Mouse (Mus musculus) intestine, embryonic 16.5 days (tissue): ENCODE measurements around the gene Dera. TPM values are rescaled to one million over a fixed set of nuclear protein-coding genes. Genes with fewer than 3 reads are reported as not detected.
A peak's percentile ranks its signal among the peaks of the same experiment; 100 is the strongest.

Source experiments
- ATAC-seq: fragments of 200-750 bp; cut with Nextera tagmentation; 2 replicates; pipeline ENCODE4 v1.8.0; 2017; ENCODE audit warnings: moderate TSS enrichment, moderate library complexity
- H3K27ac ChIP-seq: fragments of 300-500 bp; sonication (generic); 2 replicates; pipeline ENCODE4 v1.5.1; 2014; ENCODE audit warnings: mild to moderate bottlenecking, low read length
- H3K27me3 ChIP-seq: fragments of 300-500 bp; sonication (generic); replicated peaks from 2 replicates; pipeline ENCODE4 v1.6.1; 2014; ENCODE audit warnings: low read length, control low read depth, mixed read lengths; ENCODE audit not compliant: control insufficient read depth, insufficient read depth
- H3K36me3 ChIP-seq: fragments of 300-500 bp; sonication (generic); 2 replicates; pipeline ENCODE4 v1.6.1; 2014; ENCODE audit warnings: low read length, control low read depth; ENCODE audit not compliant: control insufficient read depth, insufficient read depth
- H3K4me1 ChIP-seq: fragments of 300-500 bp; sonication (generic); 2 replicates; pipeline ENCODE4 v1.6.1; 2014; ENCODE audit warnings: low read length, control low read depth, mixed read lengths; ENCODE audit not compliant: control insufficient read depth, insufficient read depth
- H3K4me2 ChIP-seq: fragments of 300-500 bp; sonication (generic); 2 replicates; pipeline ENCODE4 v1.6.1; 2014; ENCODE audit warnings: low read depth, low read length, control low read depth
- H3K4me3 ChIP-seq: fragments of 300-500 bp; sonication (generic); 2 replicates; pipeline ENCODE4 v1.5.1; 2014; ENCODE audit warnings: mild to moderate bottlenecking, low read length
- H3K9ac ChIP-seq: fragments of 300-500 bp; sonication (generic); 2 replicates; pipeline ENCODE4 v1.6.1; 2014; ENCODE audit warnings: low read depth, low read length
- H3K9me3 ChIP-seq: fragments of 300-500 bp; sonication (generic); 2 replicates; pipeline ENCODE4 v1.6.1; 2016; ENCODE audit warnings: low read length, control low read depth; ENCODE audit not compliant: control insufficient read depth
- WGBS: fragments of 180-500 bp; shearing (Covaris S2); extraction: QIAGEN DNeasy Blood & Tissue Kit; methylation state at CpG from one replicate; pipeline ENCODE4 v1.1.7; 2014; 5-methylcytosine and 5-hydroxymethylcytosine counted together
- polyA plus RNA-seq: library from polyadenylated mRNA; unstranded; fragments of >200 nt; fragmentation: Nextera tagmentation; extraction: Ambion mirVana; gene quantifications from 2 replicates; pipeline ENCODE4 v1.2.1, GENCODE M21; 2015

Dera gene
- polyA plus RNA-seq, 1 experiment from 2014 or later, result 124 TPM

- Histone ChIP-seq H3K9ac (no peak overlapping the region), H3K36me3 (no peaks in the 10 kb centered on the region), H3K9me3 (no peaks in the 10 kb centered on the region), H3K27me3 (0 out of 2 replicates have a peak, but pooled peaks cover 3% of the 10 kb centered on the region), H3K4me3 (no peak overlapping the region), H3K27ac (no peak overlapping the region), H3K4me1 (no peaks in the 10 kb centered on the region), H3K4me2 (no peak overlapping the region)
- ATAC-seq, result peak; percentile 48; the same call in 1 of the 2 replicates
- WGBS, result 6% methylated on average over 4 of the region's 4 CpGs
These were observed 30.4 kb upstream of the Dera start for GRCm38 (mm10) chr6:137723898-137724297.

GRCm38 (mm10) chr6:137734460-137734845 lies 19.9 kb upstream of the Dera start:
- Histone ChIP-seq H3K4me1 (peaks cover 12% of the 10 kb centered on the region), H3K27me3 (0 out of 2 replicates have a peak, but pooled peaks cover 3% of the 10 kb centered on the region), H3K27ac (no peak overlapping the region), H3K4me3 (peak overlapping the region; percentile 89), H3K9ac (peak overlapping the region; percentile 92), H3K4me2 (peak overlapping the region; percentile 82), H3K9me3 (no peaks in the 10 kb centered on the region), H3K36me3 (no peaks in the 10 kb centered on the region)
- ATAC-seq, result peak; percentile 41; the same call in 1 of the 2 replicates
- WGBS, result 3% methylated on average over 7 of the region's 7 CpGs

DNA sequence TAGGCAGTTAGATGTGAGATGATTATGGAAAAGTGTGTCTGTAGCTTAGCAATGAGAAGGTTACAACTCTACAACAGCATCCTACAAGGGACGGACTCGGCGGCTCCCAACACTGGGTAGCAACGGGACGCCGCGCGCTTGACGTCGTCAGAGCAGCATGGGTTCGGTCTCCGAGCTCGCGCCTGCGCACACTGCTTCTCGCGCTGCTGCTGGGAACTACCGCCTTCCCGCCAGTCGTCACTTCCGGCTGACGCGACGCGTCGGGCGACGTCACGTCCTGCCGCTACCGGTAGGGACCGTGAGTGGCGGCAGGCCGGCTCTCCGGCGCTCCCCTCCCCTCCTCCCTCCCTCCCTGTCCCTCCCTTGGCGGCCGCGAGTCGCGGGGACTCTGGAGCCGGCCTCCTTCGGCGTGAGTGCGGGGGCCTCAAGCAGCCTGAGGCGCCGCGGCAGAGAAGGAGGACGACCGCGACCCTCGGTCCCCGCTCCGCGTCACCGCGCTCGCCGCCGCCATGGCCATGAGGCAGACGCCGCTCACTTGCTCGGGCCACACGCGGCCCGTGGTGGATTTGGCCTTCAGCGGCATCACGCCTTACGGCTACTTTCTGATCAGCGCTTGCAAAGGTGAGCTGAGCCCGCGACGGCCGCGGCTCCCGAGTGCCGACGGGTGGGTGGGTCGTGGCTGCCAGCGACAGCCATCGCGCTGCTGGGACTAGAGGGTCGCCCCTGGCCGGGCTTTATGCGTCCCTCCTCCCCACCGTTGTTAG lies 19.3 kb upstream of the Dera start, which contains the start of gene Strap:
Gene Strap, plus strand, starts transcription at position 233 of the 764 bp plus-strand sequence.
- peaks cover 12% of the 10 kb centered on the region for H3K4me1 ChIP-seq
- peak within 1 kb of the TSS; percentile 89 for H3K4me3 ChIP-seq
- peak within 1 kb of the TSS; percentile 79 for H3K27ac ChIP-seq
- H3K9me3 ChIP-seq, result no peaks in the 10 kb centered on the region
- H3K4me2 ChIP-seq, result peak within 1 kb of the TSS; percentile 86
- peak within 1 kb of the TSS; percentile 92 for H3K9ac ChIP-seq
- 0 out of 2 replicates have a peak, but pooled peaks cover 3% of the 10 kb centered on the region for H3K27me3 ChIP-seq
- under 1% methylated on average over 79 of the region's 86 CpGs for WGBS
- no peaks in the 10 kb centered on the region; the same call in 1 of the 2 replicates for H3K36me3 ChIP-seq
- peak; percentile 98 for ATAC-seq

DNA sequence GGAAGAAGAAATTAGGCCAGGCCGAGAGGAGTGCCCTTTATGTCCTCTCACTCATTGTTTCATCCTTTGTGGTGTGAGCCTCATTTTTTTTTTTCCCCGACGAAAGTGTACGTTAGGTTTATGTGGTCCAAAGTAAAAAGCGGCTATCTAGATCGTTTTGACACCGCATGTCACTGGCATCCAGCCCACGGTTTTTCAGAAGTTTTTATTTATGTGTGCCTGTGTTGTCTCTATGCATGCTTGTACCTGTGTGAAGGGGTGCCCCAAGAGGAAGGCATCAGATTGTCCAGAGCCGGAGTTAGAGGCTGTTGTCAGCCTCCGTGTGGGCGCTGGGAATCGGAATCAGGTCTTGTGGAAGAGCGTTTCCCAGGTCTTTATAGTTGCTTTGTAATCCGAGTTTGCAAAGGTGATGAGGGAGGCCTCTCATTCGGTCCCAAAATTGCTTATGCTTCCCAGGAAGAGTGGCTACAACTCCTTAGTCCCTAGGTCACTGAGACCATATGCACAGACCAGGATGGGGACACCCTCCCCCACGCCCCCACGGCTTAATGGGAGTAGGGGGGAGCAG lies 18.6 kb upstream of the Dera start:
- H3K36me3 ChIP-seq, result peaks cover 4% of the 10 kb centered on the region
- H3K9ac ChIP-seq, result peak overlapping the region; percentile 92
- peak overlapping the region; percentile 79 for H3K27ac ChIP-seq
- H3K4me2 ChIP-seq, result peak overlapping the region; percentile 86
- H3K4me3 ChIP-seq, result peak overlapping the region; percentile 89
- H3K4me1 ChIP-seq, result peaks cover 12% of the 10 kb centered on the region
- no peaks in the 10 kb centered on the region for H3K9me3 ChIP-seq
- WGBS, result 10% methylated on average over 17 of the region's 17 CpGs
- no peak for ATAC-seq
- H3K27me3 ChIP-seq, result 0 out of 2 replicates have a peak, but pooled peaks cover 3% of the 10 kb centered on the region

DNA sequence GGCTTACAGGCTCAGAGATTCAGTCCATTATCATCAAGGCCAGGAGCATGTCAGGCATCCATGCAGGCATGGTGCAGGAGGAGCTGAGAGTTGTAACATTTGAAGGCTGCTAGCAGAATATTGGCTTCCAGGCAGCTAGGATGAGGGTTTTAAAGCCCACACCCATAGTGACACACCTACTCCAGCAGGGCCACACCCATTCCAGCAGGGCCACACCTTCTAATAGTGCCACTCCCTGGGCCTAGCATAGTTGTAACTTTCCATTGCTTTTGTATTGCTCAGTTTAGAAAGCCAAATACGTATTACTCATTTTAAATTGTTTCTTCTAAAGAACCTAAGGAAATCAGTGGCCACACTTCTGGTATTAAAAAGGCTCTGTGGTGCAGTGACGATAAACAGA lies 13.4 kb upstream of the Dera start:
- Histone ChIP-seq H3K4me2 (no peak overlapping the region), H3K9ac (no peak overlapping the region), H3K27me3 (no peaks in the 10 kb centered on the region), H3K4me1 (peaks cover 16% of the 10 kb centered on the region), H3K9me3 (no peaks in the 10 kb centered on the region), H3K27ac (no peak overlapping the region), H3K4me3 (no peak overlapping the region), H3K36me3 (peaks cover 10% of the 10 kb centered on the region)
- 91% methylated on average over 2 of the region's 2 CpGs for WGBS
- ATAC-seq, result no peak

- H3K27me3 ChIP-seq, result no peaks in the 10 kb centered on the region
- H3K36me3 ChIP-seq, result peaks cover 18% of the 10 kb centered on the region
- no peak overlapping the region for H3K4me2 ChIP-seq
- 0 out of 2 replicates have a peak, but pooled peaks cover 8% of the 10 kb centered on the region for H3K4me1 ChIP-seq
- 0 out of 2 replicates have a peak overlapping the region, but pooled peaks have one; percentile 43 for H3K27ac ChIP-seq
- H3K9ac ChIP-seq, result no peak overlapping the region
- no peak overlapping the region for H3K4me3 ChIP-seq
- 61% methylated on average over 4 of the region's 4 CpGs for WGBS
- ATAC-seq, result peak; percentile 77
- H3K9me3 ChIP-seq, result no peaks in the 10 kb centered on the region
These were observed 9.6 kb upstream of the Dera start for GRCm38 (mm10) chr6:137744700-137745099.

GRCm38 (mm10) chr6:137747174-137747928 lies 7.0 kb upstream of the Dera start:
- Histone ChIP-seq H3K36me3 (peaks cover 13% of the 10 kb centered on the region; the same call in 1 of the 2 replicates), H3K9ac (no peak overlapping the region), H3K27me3 (no peaks in the 10 kb centered on the region), H3K4me2 (no peak overlapping the region), H3K4me1 (peaks cover 9% of the 10 kb centered on the region; the same call in 1 of the 2 replicates), H3K4me3 (no peak overlapping the region), H3K27ac (no peak overlapping the region), H3K9me3 (no peaks in the 10 kb centered on the region)
- ATAC-seq, result no peak
- 75% methylated on average over 5 of the region's 5 CpGs for whole genome bisulfite sequencing

GRCm38 (mm10) chr6:137751551-137752274 lies 2.6 kb upstream of the Dera start:
- H3K9me3 ChIP-seq, result no peaks in the 10 kb centered on the region
- no peak overlapping the region; the same call in 1 of the 2 replicates for H3K9ac ChIP-seq
- H3K4me1 ChIP-seq, result peaks cover 7% of the 10 kb centered on the region; the same call in 1 of the 2 replicates
- ATAC-seq, result peak; percentile 86
- H3K4me2 ChIP-seq, result no peak overlapping the region
- peak overlapping the region; percentile 93 for H3K27ac ChIP-seq
- peaks cover 9% of the 10 kb centered on the region; the same call in 1 of the 2 replicates for H3K36me3 ChIP-seq
- no peaks in the 10 kb centered on the region for H3K27me3 ChIP-seq
- WGBS, result 71% methylated on average over 10 of the region's 10 CpGs
- no peak overlapping the region for H3K4me3 ChIP-seq
